Mouse (Mus musculus) myocyte (in vitro differentiated cells): ENCODE data around the gene Dmrtc2. TPM values are rescaled to one million over a fixed set of nuclear protein-coding genes. Genes with fewer than 3 reads are reported as not detected.

Source experiments
- H3K27me3 ChIP-seq: one replicate; pipeline ENCODE4 v1.6.1; 2011; ENCODE audit not compliant: control insufficient read depth, insufficient read depth, insufficient read length
- H3K36me3 ChIP-seq: one replicate; pipeline ENCODE4 v1.6.1; 2011; ENCODE audit not compliant: control insufficient read depth, insufficient read depth
- H3K4me2 ChIP-seq: one replicate; pipeline ENCODE4 v1.6.1; 2011; ENCODE audit warnings: low read depth, control low read depth
- H3K4me3 ChIP-seq: one replicate; pipeline ENCODE4 v1.5.1; 2011; ENCODE audit warnings: mild to moderate bottlenecking, control low read depth, moderate library complexity
- H3K79me2 ChIP-seq: one replicate; pipeline ENCODE4 v1.6.1; 2011; ENCODE audit not compliant: control insufficient read depth, insufficient read depth
- H3ac ChIP-seq: one replicate; pipeline ENCODE4 v1.6.1; 2011; ENCODE audit not compliant: control insufficient read depth, insufficient read length
- CEBPB ChIP-seq: IDR thresholded peaks from 2 replicates; pipeline ENCODE4 v1.6.1; 2011; ENCODE audit warnings: mild to moderate bottlenecking, moderate library complexity; ENCODE audit not compliant: poor library complexity, insufficient read depth, severe bottlenecking
- E2F4 ChIP-seq: IDR thresholded peaks from one replicate; pipeline ENCODE4 v1.6.1; 2011; ENCODE audit warnings: mild to moderate bottlenecking, control low read depth, moderate library complexity; ENCODE audit not compliant: insufficient read depth
- MAX ChIP-seq: IDR thresholded peaks from one replicate; pipeline ENCODE4 v1.6.1; 2011; ENCODE audit warnings: low read depth, mild to moderate bottlenecking, control low read depth
- MYOD1 ChIP-seq, 3 experiments: IDR thresholded peaks; one replicate each; pipeline ENCODE4 v1.6.1; 2011; ENCODE audit warnings: control low read depth in 2 of 3, low read depth in 2 of 3, mild to moderate bottlenecking in 2 of 3, moderate library complexity in 1 of 3; ENCODE audit not compliant: insufficient read length in 2 of 3, control insufficient read depth in 1 of 3
- MYOG ChIP-seq, 3 experiments: IDR thresholded peaks; one replicate each; pipeline ENCODE4 v1.6.1; 2011; ENCODE audit warnings: control low read depth in 2 of 3, low read depth in 2 of 3, mild to moderate bottlenecking in 2 of 3; ENCODE audit not compliant: insufficient read length in 2 of 3, control insufficient read depth in 1 of 3, insufficient read depth in 1 of 3
- POLR2A ChIP-seq: IDR thresholded peaks from one replicate; pipeline ENCODE4 v1.6.1; 2011; ENCODE audit warnings: low read depth, mild to moderate bottlenecking, control low read depth, moderate library complexity; ENCODE audit not compliant: insufficient read length
- POLR2AphosphoS2 ChIP-seq: IDR thresholded peaks from one replicate; pipeline ENCODE4 v1.6.1; 2011; ENCODE audit warnings: low read depth, control low read depth; ENCODE audit not compliant: insufficient read length
- REST ChIP-seq: IDR thresholded peaks from one replicate; pipeline ENCODE4 v1.6.1; 2011; ENCODE audit warnings: mild to moderate bottlenecking, control low read depth, moderate library complexity; ENCODE audit not compliant: insufficient read depth, insufficient read length
- SRF ChIP-seq: IDR thresholded peaks from one replicate; pipeline ENCODE4 v1.6.1; 2011; ENCODE audit warnings: low read depth; ENCODE audit not compliant: control insufficient read depth, insufficient read length
- TCF12 ChIP-seq: IDR thresholded peaks from one replicate; pipeline ENCODE4 v1.6.1; 2011; ENCODE audit warnings: mild to moderate bottlenecking, control low read depth; ENCODE audit not compliant: poor library complexity, insufficient read depth, severe bottlenecking
- TCF3 ChIP-seq: IDR thresholded peaks from one replicate; pipeline ENCODE4 v1.6.1; 2011; ENCODE audit warnings: low read depth, control low read depth; ENCODE audit not compliant: insufficient read length
- USF1 ChIP-seq: IDR thresholded peaks from one replicate; pipeline ENCODE4 v1.6.1; 2011; ENCODE audit warnings: low read depth, mild to moderate bottlenecking, control low read depth, moderate library complexity
- polyA plus RNA-seq: library from polyadenylated mRNA; unstranded; fragments of >200 nt; fragmentation: generic; extraction: Trizol; gene quantifications from one replicate; pipeline ENCODE4 v1.2.1, GENCODE M21; 2012; ENCODE audit warnings: missing spikeins

Gene Dmrtc2
- polyA plus RNA-seq, 1 experiment = not detected

GRCm38 (mm10) chr7:24902630-24903443 lies 33.0 kb downstream of the Dmrtc2 start, which contains the start of gene Arhgef1:
Gene Arhgef1, plus strand, starts transcription at chr7:24902912.
- peak within 1 kb of the TSS; percentile 73 for H3K4me3 ChIP-seq
- H3ac ChIP-seq = peak within 1 kb of the TSS; percentile 74
- TF ChIP-seq SRF (no peak), REST (no peak), TCF12 (no peak), POLR2A (no peak), MYOD1 (IDR thresholded peaks at IDR 0.05; ENCODE audit: control insufficient read depth in 1 of 3, insufficient read length in 2 of 3, low read depth in 2 of 3) (no peak), POLR2AphosphoS2 (no peak), MYOG (IDR thresholded peaks at IDR 0.05; ENCODE audit: control insufficient read depth in 1 of 3, insufficient read depth in 1 of 3, insufficient read length in 2 of 3, low read depth in 2 of 3) (no peak)
- peaks cover 18% of the 10 kb centered on the region for H3K79me2 ChIP-seq
- no peaks in the 10 kb centered on the region for H3K36me3 ChIP-seq
- H3K4me2 ChIP-seq = peak within 1 kb of the TSS; percentile 85
- no peaks in the 10 kb centered on the region for H3K27me3 ChIP-seq

GRCm38 (mm10) chr7:24903444-24903825 lies 33.6 kb downstream of the Dmrtc2 start:
- Histone ChIP-seq H3K27me3 (no peaks in the 10 kb centered on the region), H3ac (peak overlapping the region; percentile 74), H3K36me3 (no peaks in the 10 kb centered on the region), H3K79me2 (peaks cover 18% of the 10 kb centered on the region), H3K4me2 (peak overlapping the region; percentile 85), H3K4me3 (peak overlapping the region; percentile 73)
- no peak for TF ChIP-seq SRF
- TF ChIP-seq TCF3 = no peak
- TF ChIP-seq USF1 = no peak
- no peak for TF ChIP-seq POLR2AphosphoS2
- TF ChIP-seq CEBPB = no peak
- no peak for TF ChIP-seq REST

- H3ac ChIP-seq = peak overlapping the region; percentile 8
- peak overlapping the region; percentile 97 for H3K4me2 ChIP-seq
- peaks cover 5% of the 10 kb centered on the region for H3K36me3 ChIP-seq
- peak overlapping the region; percentile 73 for H3K4me3 ChIP-seq
- peaks cover 18% of the 10 kb centered on the region for H3K79me2 ChIP-seq
- no peaks in the 10 kb centered on the region for H3K27me3 ChIP-seq
- TF ChIP-seq USF1 (no peak), MAX (no peak), SRF (peak; percentile 32), CEBPB (peak; percentile 50; the same call in 1 of the 2 replicates), POLR2AphosphoS2 (peak; percentile 86), E2F4 (no peak), TCF3 (no peak), MYOD1 (IDR thresholded peaks at IDR 0.05; ENCODE audit: control insufficient read depth in 1 of 3, insufficient read length in 2 of 3, low read depth in 2 of 3) (no peak), REST (no peak), MYOG (IDR thresholded peaks at IDR 0.05; ENCODE audit: control insufficient read depth in 1 of 3, insufficient read depth in 1 of 3, insufficient read length in 2 of 3, low read depth in 2 of 3) (peak in 1 of 3 experiments; percentile 45), TCF12 (no peak), POLR2A (peak; percentile 59)
These were observed 34.2 kb downstream of the Dmrtc2 start for GRCm38 (mm10) chr7:24904070-24904483.

GRCm38 (mm10) chr7:24904936-24905335 lies 35.1 kb downstream of the Dmrtc2 start:
- H3K4me2 ChIP-seq = peak overlapping the region; percentile 97
- H3K27me3 ChIP-seq = no peaks in the 10 kb centered on the region
- peaks cover 18% of the 10 kb centered on the region for H3K79me2 ChIP-seq
- peak overlapping the region; percentile 8 for H3ac ChIP-seq
- TF ChIP-seq E2F4 = no peak
- no peak for TF ChIP-seq POLR2A
- no peak for TF ChIP-seq MYOG (IDR thresholded peaks at IDR 0.05; ENCODE audit: control insufficient read depth in 1 of 3, insufficient read depth in 1 of 3, insufficient read length in 2 of 3, low read depth in 2 of 3)
- no peak for TF ChIP-seq TCF12
- TF ChIP-seq MAX = no peak
- no peak for TF ChIP-seq SRF
- no peak for TF ChIP-seq POLR2AphosphoS2
- no peak for TF ChIP-seq USF1
- no peak for TF ChIP-seq TCF3
- TF ChIP-seq CEBPB = no peak
- no peak for TF ChIP-seq REST
- no peak for TF ChIP-seq MYOD1 (IDR thresholded peaks at IDR 0.05; ENCODE audit: control insufficient read depth in 1 of 3, insufficient read length in 2 of 3, low read depth in 2 of 3)
- peak overlapping the region; percentile 73 for H3K4me3 ChIP-seq
- peaks cover 5% of the 10 kb centered on the region for H3K36me3 ChIP-seq
